Mouse (Mus musculus) olfactory bulb, adult 2 months (tissue): ENCODE results near the gene Fam186a.

ENCODE experiments used
- CTCF ChIP-seq: fragments of 200-500 bp; IDR thresholded peaks from 2 replicates; pipeline ENCODE4 v1.5.1; 2012; ENCODE audit warnings: low read depth, mild to moderate bottlenecking, low read length, moderate library complexity; ENCODE audit not compliant: insufficient read depth
- POLR2A ChIP-seq: fragments of 200-500 bp; IDR thresholded peaks from 2 replicates; pipeline ENCODE4 v1.6.1; 2012; ENCODE audit warnings: mild to moderate bottlenecking, low read depth, low read length, moderate library complexity; ENCODE audit not compliant: insufficient read depth

DNA sequence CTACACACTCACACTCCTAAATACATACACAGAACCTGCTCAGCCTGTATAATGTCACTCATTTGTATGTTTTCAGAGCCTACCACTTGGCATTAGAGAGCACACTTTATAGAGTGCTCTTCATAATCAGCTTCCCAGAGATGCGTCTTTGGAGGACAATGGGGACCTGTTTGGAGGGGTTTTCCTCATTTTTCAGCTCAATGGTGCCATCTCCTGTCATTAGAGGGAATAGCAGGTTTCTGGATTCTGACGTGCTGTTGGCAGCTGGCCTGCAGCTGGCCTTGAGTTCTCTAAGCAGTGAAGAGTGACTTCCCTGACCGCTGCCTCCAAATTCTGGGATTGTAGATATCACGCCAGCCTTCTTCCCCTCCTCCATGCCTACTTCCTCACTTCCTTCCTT lies 62.5 kb downstream of the Fam186a start:
- TF ChIP-seq CTCF (peak; percentile 49), POLR2A (no peak)
